Mouse (Mus musculus): ENCODE results near the gene Asic2. TPM values are rescaled to one million over a fixed set of nuclear protein-coding genes. Genes with fewer than 3 reads are reported as not detected.

Gene Asic2
- polyA plus RNA-seq (2015; fragmentation: Nextera tagmentation; extraction: Ambion mirVana), result 31.0 and 31.6 TPM in 2 replicates

GRCm38 (mm10) chr11:81968401-81968881, at the start of gene Asic2:
Gene Asic2 (minus strand): TSS chr11:81968457.

GRCm38 (mm10) chr11:81860250-81860972, 107.8 kb downstream of the Asic2 start, which contains the start of gene 5530401A14Rik:
Gene 5530401A14Rik (plus strand): TSS chr11:81860673.

DNA sequence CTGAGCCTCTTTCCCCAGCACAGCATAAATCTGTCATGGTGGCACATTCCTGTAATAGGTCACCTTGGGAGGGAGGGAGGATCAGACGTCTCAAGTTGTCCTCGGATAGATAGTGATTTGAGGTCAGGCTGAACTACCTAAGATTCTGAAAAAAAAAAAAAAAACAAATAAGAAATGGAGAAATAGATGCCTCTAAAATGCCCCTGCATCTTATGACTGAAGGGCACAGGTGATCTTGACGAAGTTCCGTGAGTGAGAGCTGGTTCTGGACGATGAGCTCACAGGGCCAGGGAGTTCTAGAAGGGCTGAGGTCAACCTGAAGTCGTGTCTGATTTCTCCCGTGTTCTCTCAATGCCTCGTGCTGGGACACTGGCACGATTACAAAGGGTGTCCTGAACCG, 1110.2 kb downstream of the Asic2 start, which contains the start of gene Spaca3:
Gene Spaca3, plus strand, starts transcription at position 301 of the 400 bp plus-strand sequence.

Other genes starting within 250 kb of the Asic2 start
- 0.71 and 1.4 TPM in 2 replicates for gene 5530401A14Rik, start 107.8 kb downstream of the Asic2 start, polyA plus RNA-seq (2015; fragmentation: Nextera tagmentation; extraction: Ambion mirVana)
- gene Ccl2, start 67.1 kb upstream of the Asic2 start, polyA plus RNA-seq (2015; fragmentation: Nextera tagmentation; extraction: Ambion mirVana), result 2.2 and 2.6 TPM in 2 replicates
- gene Gm17268, start 70.1 kb upstream of the Asic2 start, polyA plus RNA-seq (2015; fragmentation: Nextera tagmentation; extraction: Ambion mirVana), result not detected in 2 replicates
- gene Ccl7, start 77.3 kb upstream of the Asic2 start, polyA plus RNA-seq (2015; fragmentation: Nextera tagmentation; extraction: Ambion mirVana), result 2.5 and 3.0 TPM in 2 replicates
- gene Ccl11, start 89.4 kb upstream of the Asic2 start, polyA plus RNA-seq (2015; fragmentation: Nextera tagmentation; extraction: Ambion mirVana), result 2.4 and 3.0 TPM in 2 replicates
- 5.9 and 9.2 TPM in 2 replicates for gene Ccl12, start 133.4 kb upstream of the Asic2 start, polyA plus RNA-seq (2015; fragmentation: Nextera tagmentation; extraction: Ambion mirVana)
- 0.79 TPM in 1 of 2 replicates, not detected in the other for gene Ccl8, start 146.7 kb upstream of the Asic2 start, polyA plus RNA-seq (2015; fragmentation: Nextera tagmentation; extraction: Ambion mirVana)